Mouse (Mus musculus) forebrain, embryonic 12.5 days (tissue): ENCODE measurements at regions not wholly inside any gene's neighbourhood (a gene's known extent, or its start where the extent isn't known, plus 50 kb on each side); places are given as distances from the start of the nearest gene placed in this dataset.

ENCODE experiments used
- ATAC-seq: fragments of 200-750 bp; cut with Nextera tagmentation; 2 replicates; pipeline ENCODE4 v1.8.0; 2017; ENCODE audit warnings: moderate TSS enrichment; ENCODE audit not compliant: low FRiP score
- H3K27ac ChIP-seq: fragments of 300-500 bp; sonication (generic); 2 replicates; pipeline ENCODE4 v1.5.1; 2016; ENCODE audit warnings: mild to moderate bottlenecking
- H3K27me3 ChIP-seq: fragments of 300-500 bp; sonication (generic); 2 replicates; pipeline ENCODE4 v1.6.1; 2016; ENCODE audit warnings: mild to moderate bottlenecking
- H3K36me3 ChIP-seq: fragments of 300-500 bp; sonication (generic); replicated peaks from 2 replicates; pipeline ENCODE4 v1.6.1; 2016; ENCODE audit warnings: mild to moderate bottlenecking
- H3K4me1 ChIP-seq: fragments of 300-500 bp; sonication (generic); 2 replicates; pipeline ENCODE4 v1.6.1; 2016
- H3K4me2 ChIP-seq: fragments of 300-500 bp; sonication (generic); 2 replicates; pipeline ENCODE4 v1.6.1; 2016; ENCODE audit warnings: mild to moderate bottlenecking, moderate library complexity
- H3K4me3 ChIP-seq: fragments of 300-500 bp; sonication (generic); replicated peaks from 2 replicates; pipeline ENCODE4 v1.5.1; 2016; ENCODE audit warnings: mild to moderate bottlenecking
- H3K9ac ChIP-seq: fragments of 300-500 bp; sonication (generic); 2 replicates; pipeline ENCODE4 v1.6.1; 2016; ENCODE audit warnings: mild to moderate bottlenecking
- H3K9me3 ChIP-seq: fragments of 300-500 bp; sonication (generic); 2 replicates; pipeline ENCODE4 v1.6.1; 2016
- WGBS: fragments of 180-500 bp; shearing (Covaris S2); methylation state at CpG from one replicate; pipeline ENCODE4 v1.1.7; 2016; 5-methylcytosine and 5-hydroxymethylcytosine counted together

GRCm38 (mm10) chrX:13224902-13225301 lies 55.9 kb upstream of the Ddx3x start:
- ATAC-seq: no peak
- Histone ChIP-seq H3K4me1 (no peaks in the 10 kb centered on the region), H3K9ac (no peak overlapping the region), H3K36me3 (no peaks in the 10 kb centered on the region), H3K4me3 (no peak overlapping the region), H3K27ac (no peak overlapping the region), H3K27me3 (peaks cover 11% of the 10 kb centered on the region; the same call in 1 of the 2 replicates), H3K4me2 (no peak overlapping the region), H3K9me3 (no peaks in the 10 kb centered on the region)
- 8% methylated on average over 3 of the region's 3 CpGs for WGBS

- Histone ChIP-seq H3K4me1 (peaks cover 3% of the 10 kb centered on the region; the same call in 1 of the 2 replicates), H3K36me3 (no peaks in the 10 kb centered on the region), H3K27me3 (peaks cover 8% of the 10 kb centered on the region; the same call in 1 of the 2 replicates), H3K9me3 (no peaks in the 10 kb centered on the region), H3K9ac (no peak overlapping the region), H3K4me2 (no peak overlapping the region), H3K27ac (no peak overlapping the region), H3K4me3 (no peak overlapping the region)
- WGBS: 84% methylated on average over 3 of the region's 3 CpGs
- no peak for ATAC-seq
Observed at GRCm38 (mm10) chrX:13226429-13226828, 54.3 kb upstream of the Ddx3x start.

- ATAC-seq: no peak
- peak overlapping the region; percentile 31 for H3K4me3 ChIP-seq
- peak overlapping the region; percentile 80 for H3K27ac ChIP-seq
- no peaks in the 10 kb centered on the region for H3K9me3 ChIP-seq
- peak overlapping the region; percentile 51 for H3K4me2 ChIP-seq
- WGBS: 31% methylated on average over 8 of the region's 8 CpGs
- H3K36me3 ChIP-seq: no peaks in the 10 kb centered on the region
- H3K4me1 ChIP-seq: peaks cover 4% of the 10 kb centered on the region; the same call in 1 of the 2 replicates
- H3K27me3 ChIP-seq: peaks cover 5% of the 10 kb centered on the region; the same call in 1 of the 2 replicates
- no peak overlapping the region for H3K9ac ChIP-seq
Observed at GRCm38 (mm10) chrX:13229891-13230614, 50.7 kb upstream of the Ddx3x start.

GRCm38 (mm10) chrX:13230615-13231179 lies 50.1 kb upstream of the Ddx3x start:
- no peaks in the 10 kb centered on the region for H3K9me3 ChIP-seq
- peak overlapping the region; percentile 31 for H3K4me3 ChIP-seq
- 0 out of 2 replicates have a peak overlapping the region, but pooled peaks have one; percentile 33 for H3K9ac ChIP-seq
- peaks cover 7% of the 10 kb centered on the region; the same call in 1 of the 2 replicates for H3K4me1 ChIP-seq
- peaks cover 6% of the 10 kb centered on the region; the same call in 1 of the 2 replicates for H3K27me3 ChIP-seq
- H3K4me2 ChIP-seq: peak overlapping the region; percentile 51
- ATAC-seq: peak; percentile 99
- H3K36me3 ChIP-seq: no peaks in the 10 kb centered on the region
- 10% methylated on average over 17 of the region's 17 CpGs for WGBS
- H3K27ac ChIP-seq: peak overlapping the region; percentile 86
